Mouse (Mus musculus) thymus, postnatal 10 days (tissue): ENCODE results near the gene Elmo1.

Experiments
- DNase-seq, 2 experiments: peaks; one replicate each; pipeline ENCODE4 v3.0.0; 2021; ENCODE audit warnings: low spot score in 2 of 2

Elmo1 gene

GRCm38 (mm10) chr13:20263173-20263572, 172.8 kb downstream of the Elmo1 start:
- DNase-seq, result no peak

GRCm38 (mm10) chr13:20270148-20270547, 179.8 kb downstream of the Elmo1 start:
- DNase-seq, result no peak

- no peak for DNase-seq
These were observed 181.4 kb downstream of the Elmo1 start for GRCm38 (mm10) chr13:20271799-20272198.

- peak in 1 of 2 experiments; percentile 36 for DNase-seq
These were observed 182.2 kb downstream of the Elmo1 start for GRCm38 (mm10) chr13:20272562-20272961.

- DNase-seq, result no peak
These were observed 189.5 kb downstream of the Elmo1 start for GRCm38 (mm10) chr13:20279889-20280288.

GRCm38 (mm10) chr13:20283891-20284290, 193.5 kb downstream of the Elmo1 start:
- no peak for DNase-seq

- no peak for DNase-seq
These were observed 196.3 kb downstream of the Elmo1 start for GRCm38 (mm10) chr13:20286680-20287079.

GRCm38 (mm10) chr13:20288393-20288792, 198.0 kb downstream of the Elmo1 start:
- peak; percentile 49 to 53 for DNase-seq

- DNase-seq, result no peak
These were observed 200.0 kb downstream of the Elmo1 start for GRCm38 (mm10) chr13:20290412-20290811.

GRCm38 (mm10) chr13:20292348-20292747, 202.0 kb downstream of the Elmo1 start:
- peak in 1 of 2 experiments; percentile 33 for DNase-seq

- DNase-seq, result no peak
These were observed 205.0 kb downstream of the Elmo1 start for GRCm38 (mm10) chr13:20295278-20295970.

- peak; percentile 8 to 62 for DNase-seq
These were observed 207.4 kb downstream of the Elmo1 start for GRCm38 (mm10) chr13:20297841-20298240.

- peak in 1 of 2 experiments; percentile 14 for DNase-seq
These were observed 209.0 kb downstream of the Elmo1 start for GRCm38 (mm10) chr13:20299424-20299823.

- DNase-seq, result no peak
These were observed 209.7 kb downstream of the Elmo1 start for GRCm38 (mm10) chr13:20300052-20300564.

- no peak for DNase-seq
These were observed 210.2 kb downstream of the Elmo1 start for GRCm38 (mm10) chr13:20300626-20301025.

GRCm38 (mm10) chr13:20301760-20302159, 211.4 kb downstream of the Elmo1 start:
- no peak for DNase-seq

- DNase-seq, result no peak
These were observed 215.2 kb downstream of the Elmo1 start for GRCm38 (mm10) chr13:20305621-20306020.

GRCm38 (mm10) chr13:20306180-20307177, 216.1 kb downstream of the Elmo1 start:
- no peak for DNase-seq

- DNase-seq, result no peak
These were observed 217.0 kb downstream of the Elmo1 start for GRCm38 (mm10) chr13:20307381-20307780.

- peak; percentile 48 to 82 for DNase-seq
These were observed 221.2 kb downstream of the Elmo1 start for GRCm38 (mm10) chr13:20311612-20312011.

GRCm38 (mm10) chr13:20313345-20313744, 222.9 kb downstream of the Elmo1 start:
- no peak for DNase-seq

- no peak for DNase-seq
These were observed 225.7 kb downstream of the Elmo1 start for GRCm38 (mm10) chr13:20316139-20316538.
